Mouse (Mus musculus): ENCODE measurements around the gene Tprg. TPM values are rescaled to one million over a fixed set of nuclear protein-coding genes. Genes with fewer than 3 reads are reported as not detected.

Gene Tprg
- total and polyA plus RNA-seq, 3 experiments = not detected

DNA sequence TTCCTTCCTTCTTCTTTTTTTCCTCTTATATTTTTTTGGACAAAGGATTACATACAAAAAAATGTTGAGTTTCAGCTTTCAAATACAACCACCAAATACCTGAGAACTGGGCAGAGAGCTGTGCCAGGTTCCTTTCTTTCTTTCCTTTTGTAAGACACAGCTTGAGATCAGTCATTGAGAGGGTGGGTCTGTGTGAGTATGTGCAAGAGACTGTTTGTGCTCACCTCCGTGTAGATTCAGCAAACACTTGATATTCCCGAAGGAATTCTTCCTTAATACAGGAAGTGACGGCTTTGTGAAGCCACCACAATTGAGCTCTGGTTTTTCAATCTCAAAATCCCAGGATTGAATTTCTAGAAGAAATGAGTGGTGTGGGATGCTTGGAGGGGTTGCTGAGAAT lies 124.7 kb downstream of the Tprg start:
- H3K9ac ChIP-seq (ENCODE audit: insufficient read depth, low read depth) = no peak overlapping the region
- peaks cover under 1 to 6% of the 10 kb centered on the region in 2 experiments; a peak in 1 of 4 replicates for H3K4me1 ChIP-seq (ENCODE audit: control insufficient read depth in 1 of 2, insufficient read depth in 2 of 2)
- DNase-seq (ENCODE audit: extremely low read depth) = no peak
- in situ Hi-C loops (cut with MboI; ENCODE audit: low pct_ligation_motif_present, low pct_unique_long_range_greater_than_20kb, low sequenced_read_pairs) (no loop called here), dilution Hi-C loops (cut with MboI; ENCODE audit: extremely low pct_ligation_motif_present, extremely low pct_unique_long_range_greater_than_20kb, low sequenced_read_pairs) (no loop called here)
- TF ChIP-seq MAZ (IDR thresholded peaks at IDR 0.05; ENCODE audit: low read depth, low read length) (no peak), CTCF (conservative IDR thresholded peaks at IDR 0.05 in 1 of 2, IDR thresholded peaks at IDR 0.05 in 1 of 2; ENCODE audit: low read depth in 2 of 2, low read length in 2 of 2) (no peak), CHD1 (IDR thresholded peaks at IDR 0.05; ENCODE audit: low read depth, low read length) (no peak), JUN (IDR thresholded peaks at IDR 0.05; ENCODE audit: insufficient read depth, low read depth, low read length) (no peak), POLR2AphosphoS2 (IDR thresholded peaks at IDR 0.05; ENCODE audit: low read depth, low read length) (no peak), IRF4 (IDR thresholded peaks at IDR 0.05; ENCODE audit: low read depth, low read length) (no peak), ZMIZ1 (IDR thresholded peaks at IDR 0.05; ENCODE audit: low read depth, low read length) (no peak)
- H3K9me3 ChIP-seq (replicated peaks; ENCODE audit: low read length) = no peaks in the 10 kb centered on the region
- no peaks in the 10 kb centered on the region for H3K27me3 ChIP-seq (replicated peaks)
- H3K79me2 ChIP-seq (replicated peaks; ENCODE audit: control insufficient read depth, extremely low read depth, insufficient read depth, poor library complexity, severe bottlenecking) = no peaks in the 10 kb centered on the region
- no peak overlapping the region for H3K27ac ChIP-seq (ENCODE audit: insufficient read depth, low read depth)
- H3K4me3 ChIP-seq (replicated peaks in 1 of 3; ENCODE audit: low read depth in 2 of 3, low read length in 2 of 3, poor library complexity in 1 of 3) = no peak overlapping the region
- no peaks in the 10 kb centered on the region for H3K36me3 ChIP-seq (replicated peaks in 1 of 2; ENCODE audit: control insufficient read depth in 1 of 2, insufficient read depth in 1 of 2, low read length in 1 of 2)
- no peak overlapping the region for H3K4me2 ChIP-seq (ENCODE audit: insufficient read depth, low read depth, poor library complexity, severe bottlenecking)

GRCm38 (mm10) chr16:25413885-25414284 lies 127.3 kb downstream of the Tprg start:
- H3K9ac ChIP-seq (ENCODE audit: insufficient read depth, low read depth) = no peak overlapping the region
- peaks cover 5 to 6% of the 10 kb centered on the region in 2 experiments; a peak in 1 of 4 replicates for H3K4me1 ChIP-seq (ENCODE audit: control insufficient read depth in 1 of 2, insufficient read depth in 2 of 2)
- dilution Hi-C loops (cut with MboI; ENCODE audit: extremely low pct_ligation_motif_present, extremely low pct_unique_long_range_greater_than_20kb, low sequenced_read_pairs) (no loop called here), in situ Hi-C loops (cut with MboI; ENCODE audit: low pct_ligation_motif_present, low pct_unique_long_range_greater_than_20kb, low sequenced_read_pairs) (no loop called here)
- no peak overlapping the region for H3K4me2 ChIP-seq (ENCODE audit: insufficient read depth, low read depth, poor library complexity, severe bottlenecking)
- no peak for DNase-seq (ENCODE audit: extremely low read depth)
- H3K4me3 ChIP-seq (replicated peaks in 1 of 3; ENCODE audit: low read depth in 2 of 3, low read length in 2 of 3, poor library complexity in 1 of 3) = no peak overlapping the region
- H3K36me3 ChIP-seq (replicated peaks in 1 of 2; ENCODE audit: control insufficient read depth in 1 of 2, insufficient read depth in 1 of 2, low read length in 1 of 2) = no peaks in the 10 kb centered on the region
- TF ChIP-seq POLR2A (IDR thresholded peaks at IDR 0.05; ENCODE audit: low read depth, low read length) (no peak), TBP (conservative IDR thresholded peaks at IDR 0.05; ENCODE audit: low read depth, low read length) (no peak), RAD21 (IDR thresholded peaks at IDR 0.05; ENCODE audit: low read depth, low read length) (no peak), BHLHE40 (IDR thresholded peaks at IDR 0.05; ENCODE audit: low read depth, low read length) (no peak), CTCF (conservative IDR thresholded peaks at IDR 0.05 in 1 of 2, IDR thresholded peaks at IDR 0.05 in 1 of 2; ENCODE audit: low read depth in 2 of 2, low read length in 2 of 2) (no peak), ZC3H11A (IDR thresholded peaks at IDR 0.05; ENCODE audit: low read depth, low read length) (no peak), MAZ (IDR thresholded peaks at IDR 0.05; ENCODE audit: low read depth, low read length) (no peak), SIN3A (IDR thresholded peaks at IDR 0.05; ENCODE audit: low read length) (no peak), SMC3 (IDR thresholded peaks at IDR 0.05; ENCODE audit: low read depth, low read length) (no peak)
- H3K9me3 ChIP-seq (replicated peaks; ENCODE audit: low read length) = no peaks in the 10 kb centered on the region
- no peaks in the 10 kb centered on the region for H3K79me2 ChIP-seq (replicated peaks; ENCODE audit: control insufficient read depth, extremely low read depth, insufficient read depth, poor library complexity, severe bottlenecking)
- H3K27ac ChIP-seq (ENCODE audit: insufficient read depth, low read depth) = no peak overlapping the region
- no peaks in the 10 kb centered on the region for H3K27me3 ChIP-seq (replicated peaks)

GRCm38 (mm10) chr16:25415186-25415585 lies 128.6 kb downstream of the Tprg start:
- no peak overlapping the region for H3K27ac ChIP-seq (ENCODE audit: insufficient read depth, low read depth)
- no peak overlapping the region for H3K4me2 ChIP-seq (ENCODE audit: insufficient read depth, low read depth, poor library complexity, severe bottlenecking)
- H3K9me3 ChIP-seq (replicated peaks; ENCODE audit: low read length) = no peaks in the 10 kb centered on the region
- dilution Hi-C loops (cut with MboI; ENCODE audit: extremely low pct_ligation_motif_present, extremely low pct_unique_long_range_greater_than_20kb, low sequenced_read_pairs) (no loop called here), in situ Hi-C loops (cut with MboI; ENCODE audit: low pct_ligation_motif_present, low pct_unique_long_range_greater_than_20kb, low sequenced_read_pairs) (no loop called here)
- H3K4me1 ChIP-seq (ENCODE audit: control insufficient read depth in 1 of 2, insufficient read depth in 2 of 2) = peaks cover 5 to 6% of the 10 kb centered on the region in 2 experiments; a peak in 1 of 4 replicates
- no peaks in the 10 kb centered on the region for H3K27me3 ChIP-seq (replicated peaks)
- H3K4me3 ChIP-seq (replicated peaks in 1 of 3; ENCODE audit: low read depth in 2 of 3, low read length in 2 of 3, poor library complexity in 1 of 3) = no peak overlapping the region
- H3K36me3 ChIP-seq (replicated peaks in 1 of 2; ENCODE audit: control insufficient read depth in 1 of 2, insufficient read depth in 1 of 2, low read length in 1 of 2) = no peaks in the 10 kb centered on the region
- TF ChIP-seq NELFE (IDR thresholded peaks at IDR 0.05; ENCODE audit: low read depth, low read length) (no peak), ZMIZ1 (IDR thresholded peaks at IDR 0.05; ENCODE audit: low read depth, low read length) (no peak), POLR2AphosphoS2 (IDR thresholded peaks at IDR 0.05; ENCODE audit: low read depth, low read length) (no peak), ZC3H11A (IDR thresholded peaks at IDR 0.05; ENCODE audit: low read depth, low read length) (no peak), MEF2A (IDR thresholded peaks at IDR 0.05; ENCODE audit: borderline replicate concordance, low read depth, low read length) (no peak), CHD1 (IDR thresholded peaks at IDR 0.05; ENCODE audit: low read depth, low read length) (no peak), SMC3 (IDR thresholded peaks at IDR 0.05; ENCODE audit: low read depth, low read length) (no peak), USF1 (IDR thresholded peaks at IDR 0.05; ENCODE audit: low read depth, low read length) (no peak), GABPA (IDR thresholded peaks at IDR 0.05; ENCODE audit: insufficient replicate concordance, low read depth, low read length) (no peak), SIN3A (IDR thresholded peaks at IDR 0.05; ENCODE audit: low read length) (no peak), NRF1 (IDR thresholded peaks at IDR 0.05; ENCODE audit: low read depth, low read length) (no peak), ETS1 (conservative IDR thresholded peaks at IDR 0.05; ENCODE audit: low read depth, low read length) (no peak), CTCF (conservative IDR thresholded peaks at IDR 0.05 in 1 of 2, IDR thresholded peaks at IDR 0.05 in 1 of 2; ENCODE audit: low read depth in 2 of 2, low read length in 2 of 2) (no peak)
- no peak overlapping the region for H3K9ac ChIP-seq (ENCODE audit: insufficient read depth, low read depth)
- no peaks in the 10 kb centered on the region for H3K79me2 ChIP-seq (replicated peaks; ENCODE audit: control insufficient read depth, extremely low read depth, insufficient read depth, poor library complexity, severe bottlenecking)
- DNase-seq (ENCODE audit: extremely low read depth) = no peak

Measured in CH12.LX (cell line).